Mouse (Mus musculus) stomach, adult 2 months (tissue): ENCODE data around the gene Ly6g6f. TPM values are rescaled to one million over a fixed set of nuclear protein-coding genes. Genes with fewer than 3 reads are reported as not detected.

Source experiments
- polyA plus RNA-seq: library from polyadenylated mRNA; depleted of rRNA; stranded (reverse); fragments of >200 nt; gene quantifications from 2 replicates; pipeline ENCODE4 v1.2.3, GENCODE M21; 2012; rRNA removed

Gene Ly6g6f
- 1.2 and 2.0 TPM in 2 replicates for polyA plus RNA-seq

DNA sequence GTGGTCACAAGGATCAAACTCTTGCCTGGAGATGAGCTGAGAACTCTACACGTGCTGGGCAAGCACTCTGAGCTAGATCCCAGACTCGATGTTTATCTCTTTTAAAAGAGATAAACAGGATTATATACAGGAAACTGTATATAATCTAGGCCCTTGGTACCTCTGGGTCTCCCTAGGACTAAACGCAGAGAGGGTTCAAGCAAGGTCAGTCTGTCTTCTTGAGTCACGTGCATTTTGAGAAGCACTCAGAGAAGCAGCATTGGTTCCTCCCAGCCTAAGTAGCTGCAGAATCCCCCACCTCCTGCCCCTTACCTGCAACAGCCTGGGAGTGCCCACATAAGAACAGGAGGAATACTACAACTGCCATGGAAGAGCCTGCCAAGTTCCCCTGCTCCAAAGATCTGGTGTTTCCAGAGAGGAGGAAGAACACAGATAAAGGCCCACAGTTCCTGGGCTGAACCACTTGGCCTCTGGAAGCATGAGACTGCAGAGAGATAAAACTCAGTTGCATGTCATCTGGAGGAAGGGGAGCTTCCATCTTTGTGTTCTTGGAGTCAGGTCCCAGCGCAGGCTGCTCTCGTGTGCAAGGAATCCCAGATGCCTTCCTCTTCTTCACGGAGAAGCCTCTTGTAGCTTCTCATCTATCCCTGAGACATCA lies at the start of gene Ly6g6f:
Gene Ly6g6f, minus strand, starts transcription at position 403 of the 658 bp plus-strand sequence.

DNA sequence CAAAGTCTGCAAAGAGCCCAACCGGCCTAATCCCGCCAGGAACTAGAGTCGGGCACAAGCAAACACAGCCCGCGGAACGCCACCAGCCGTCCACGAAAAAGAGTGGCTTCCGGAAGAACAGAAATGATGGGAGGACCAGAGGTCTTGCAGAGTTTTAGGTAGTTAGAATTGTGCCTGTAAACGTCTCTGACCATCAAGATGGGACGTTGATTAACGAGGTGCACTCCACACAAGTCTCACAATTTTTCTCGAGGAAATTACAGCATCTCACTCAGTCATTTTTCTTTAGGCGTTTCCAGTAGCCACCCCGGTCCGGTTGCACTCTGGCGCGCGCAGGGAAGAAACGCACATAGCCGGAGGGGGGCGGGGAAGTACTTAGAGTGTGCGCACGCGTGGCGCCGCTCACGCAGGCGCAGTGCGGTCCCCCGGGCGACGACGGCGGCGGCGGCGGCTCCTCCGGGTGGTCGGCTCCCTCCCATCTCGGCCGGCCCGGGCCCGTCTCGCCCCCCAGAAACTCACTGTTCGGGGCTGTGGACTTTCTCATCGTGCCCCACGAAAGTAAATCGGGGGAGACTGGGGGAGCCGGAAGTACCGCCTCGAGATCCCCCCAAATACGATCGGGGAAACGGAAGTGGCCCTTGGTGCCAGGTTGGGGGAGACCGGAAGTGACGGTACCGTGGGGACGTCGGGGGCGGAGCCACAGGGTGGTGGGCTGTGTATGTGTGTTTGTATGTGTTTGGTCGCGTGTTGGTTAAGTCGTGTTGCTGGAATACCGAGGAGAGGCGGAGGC lies 49.6 kb upstream of the Ly6g6f start, which contains the start of gene Bag6:
Gene Bag6, plus strand, starts transcription at position 378 of the 790 bp plus-strand sequence.

DNA sequence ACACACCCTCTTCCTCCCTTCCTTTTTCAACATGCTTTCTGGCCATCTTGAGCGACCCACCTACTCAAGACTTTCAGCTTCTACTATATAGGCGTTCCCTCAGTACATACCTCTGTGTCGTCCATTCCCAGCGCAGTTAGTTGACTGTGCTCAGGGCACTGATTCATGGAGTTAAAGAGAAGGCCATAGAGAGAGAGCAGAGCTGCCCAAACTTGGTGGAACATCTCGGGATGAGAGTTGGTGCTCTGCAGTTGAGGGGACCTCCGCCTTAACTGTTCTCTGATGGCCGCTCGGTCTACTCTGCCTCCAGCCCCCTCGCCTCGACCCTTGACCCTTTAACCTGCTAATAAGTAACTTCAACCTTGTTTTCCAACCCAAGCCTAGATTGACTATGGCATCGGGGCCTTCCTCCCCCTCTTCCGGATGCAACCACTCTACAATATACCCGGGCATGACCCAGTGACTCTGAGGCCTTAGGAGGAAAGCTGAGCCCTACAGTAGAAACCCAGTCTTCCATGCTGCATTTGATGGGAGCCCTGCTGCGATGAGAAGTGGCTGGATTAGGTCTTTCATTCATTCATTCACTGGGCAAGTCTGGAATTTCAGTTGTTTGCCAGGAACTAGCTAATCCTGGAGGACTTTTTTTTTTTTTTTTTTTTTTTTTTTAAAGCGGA lies 46.2 kb upstream of the Ly6g6f start, which contains the start of gene Apom:
Gene Apom, minus strand, starts transcription at position 551 of the 674 bp plus-strand sequence.

DNA sequence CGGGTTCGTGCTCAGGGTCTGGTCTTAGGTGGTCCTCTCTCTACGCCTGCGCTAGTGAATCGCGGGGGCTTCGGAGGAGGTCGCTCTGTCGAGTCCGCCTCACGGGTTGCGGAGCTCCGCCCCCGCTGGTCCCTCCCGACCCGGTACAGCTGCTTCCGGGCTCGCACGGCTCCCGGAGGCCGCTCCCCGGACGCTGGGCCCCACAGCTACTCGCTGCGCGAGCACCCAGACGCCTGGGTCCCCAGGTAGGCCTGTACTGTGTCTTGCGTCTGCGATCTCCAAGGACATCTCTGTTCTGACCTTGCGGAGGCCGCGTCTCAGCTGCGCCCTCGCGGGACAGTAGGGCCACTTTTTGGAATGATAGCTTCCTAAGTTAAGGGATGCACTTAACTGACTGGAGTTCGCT lies 40.8 kb upstream of the Ly6g6f start, which contains the start of gene D17H6S53E:
Gene D17H6S53E, plus strand, starts transcription at position 168 of the 406 bp plus-strand sequence.

DNA sequence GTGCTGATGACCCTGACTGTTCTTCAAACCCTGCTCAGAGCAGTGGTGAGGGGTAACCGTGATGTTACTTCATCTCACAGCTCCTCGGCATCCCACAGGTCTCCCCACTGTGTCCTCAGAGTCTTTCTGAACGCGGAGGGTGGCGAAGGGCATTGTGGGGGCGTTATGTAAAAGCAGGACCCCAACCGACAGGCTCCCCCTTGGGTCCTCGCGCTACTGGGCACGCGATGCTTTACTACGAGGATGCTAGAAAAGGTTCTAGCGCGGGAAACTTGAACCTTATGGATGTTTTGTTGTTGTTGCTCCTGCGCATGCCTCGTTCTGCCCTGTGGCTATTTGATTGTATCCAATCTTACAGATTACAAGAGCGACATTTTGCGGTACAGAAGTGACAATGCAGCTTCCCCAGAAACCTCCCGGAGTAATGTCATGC lies 36.5 kb upstream of the Ly6g6f start, which contains the start of gene Csnk2b:
Gene Csnk2b, minus strand, starts transcription at position 183 of the 433 bp plus-strand sequence.

DNA sequence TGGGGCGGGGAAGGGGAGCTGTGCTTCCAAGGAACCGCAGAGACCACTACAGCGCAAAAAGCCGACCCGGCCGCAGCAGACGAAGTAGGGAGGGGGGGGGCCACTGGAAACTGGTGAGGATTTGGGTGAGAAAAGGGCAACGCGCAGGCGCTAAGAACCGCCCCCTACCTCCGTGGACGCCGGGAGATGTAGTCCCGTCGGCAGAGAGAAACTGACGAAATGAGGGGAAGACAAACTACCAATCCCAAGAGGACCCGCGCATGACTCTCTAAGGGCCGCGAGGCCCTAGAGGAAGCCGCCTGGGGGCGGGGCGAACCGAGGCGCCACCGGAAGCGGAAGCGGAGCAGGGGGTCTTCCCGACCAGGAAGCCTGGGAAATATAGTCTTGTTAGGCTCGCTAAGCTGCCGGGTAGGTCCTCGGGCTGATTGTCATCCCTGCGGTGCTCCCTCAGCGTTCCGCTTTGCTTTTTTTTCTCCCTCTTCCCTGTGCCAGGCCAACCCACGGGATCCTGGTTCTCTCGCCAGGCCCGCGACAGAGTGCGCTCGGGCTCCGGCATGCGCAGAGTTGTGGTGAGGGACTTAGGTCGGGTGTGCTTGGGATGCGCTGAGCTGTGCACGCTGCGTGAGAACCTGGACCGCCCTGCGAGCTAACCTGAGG lies 35.9 kb upstream of the Ly6g6f start, which contains the start of gene Gpank1:
Gene Gpank1, plus strand, starts transcription at position 313 of the 657 bp plus-strand sequence.

DNA sequence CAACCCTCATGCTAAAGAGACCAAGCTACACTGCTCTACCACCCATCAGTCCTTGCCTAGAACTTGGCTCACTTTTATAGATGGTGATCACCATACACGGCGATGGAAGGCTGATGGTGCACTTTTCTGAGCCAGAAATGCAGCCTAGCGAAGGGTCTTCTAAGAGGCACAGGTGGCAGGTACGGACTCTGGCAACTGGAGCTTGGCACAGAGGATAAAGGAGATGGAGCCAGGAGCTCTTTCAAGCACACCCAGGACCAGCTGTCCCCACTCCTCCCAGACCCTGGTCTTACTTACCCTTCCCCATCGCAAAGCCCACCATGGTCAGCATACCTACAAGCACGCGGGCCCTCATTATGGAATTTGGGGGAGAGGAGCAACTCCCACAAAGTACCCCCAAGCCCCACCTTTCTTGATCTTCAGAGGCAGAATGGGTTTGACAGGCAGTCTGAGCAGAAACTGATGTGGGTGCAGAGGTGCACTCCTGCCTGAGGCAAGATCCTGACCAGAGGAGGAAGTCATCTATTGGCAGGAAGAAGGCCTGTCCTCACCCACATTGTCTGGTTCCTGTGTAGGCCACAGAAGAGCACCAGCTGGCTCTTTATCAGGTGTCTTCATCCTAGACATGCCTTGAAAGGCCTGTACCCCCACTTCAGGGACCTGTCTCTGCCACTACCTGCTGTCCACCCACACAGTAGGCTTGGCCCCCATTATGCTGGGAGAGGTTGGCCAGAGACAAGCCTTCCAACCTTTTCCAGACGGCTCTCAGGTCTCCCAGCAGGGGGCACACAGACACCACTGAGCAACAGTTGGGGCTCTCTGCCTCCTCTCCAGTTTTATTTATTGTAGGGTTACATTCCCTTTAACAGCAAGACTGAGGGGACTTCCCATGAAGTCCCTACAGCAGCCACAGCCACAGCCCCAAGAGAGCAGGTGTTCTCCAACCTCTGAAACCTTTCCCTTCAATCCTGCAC lies 29.9 kb upstream of the Ly6g6f start, which contains the start of gene Ly6g5b:
Gene Ly6g5b, minus strand, starts transcription at position 383 of the 974 bp plus-strand sequence.

DNA sequence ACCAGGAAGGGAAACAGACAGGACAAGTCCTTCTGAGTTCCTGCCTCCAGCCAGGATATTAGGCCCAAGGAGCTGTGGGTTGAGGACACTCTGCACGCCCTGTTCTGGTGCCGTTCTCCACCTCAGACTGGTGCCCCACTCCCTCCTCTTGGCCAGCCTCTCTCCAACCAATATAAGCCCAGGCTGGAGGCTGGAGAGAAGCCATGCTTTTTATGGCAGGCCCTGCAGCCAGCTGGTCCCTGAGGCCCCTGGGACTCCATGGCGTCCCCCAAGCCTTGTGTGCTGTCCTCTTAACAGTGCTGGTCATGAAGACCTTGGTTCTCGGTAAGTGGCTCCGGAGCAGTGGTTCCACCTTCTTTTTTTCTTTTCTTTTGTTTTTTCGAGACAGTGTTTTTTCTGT lies 22.7 kb upstream of the Ly6g6f start, which contains the start of gene Ly6g5c:
Gene Ly6g5c, plus strand, starts transcription at position 183 of the 400 bp plus-strand sequence.

DNA sequence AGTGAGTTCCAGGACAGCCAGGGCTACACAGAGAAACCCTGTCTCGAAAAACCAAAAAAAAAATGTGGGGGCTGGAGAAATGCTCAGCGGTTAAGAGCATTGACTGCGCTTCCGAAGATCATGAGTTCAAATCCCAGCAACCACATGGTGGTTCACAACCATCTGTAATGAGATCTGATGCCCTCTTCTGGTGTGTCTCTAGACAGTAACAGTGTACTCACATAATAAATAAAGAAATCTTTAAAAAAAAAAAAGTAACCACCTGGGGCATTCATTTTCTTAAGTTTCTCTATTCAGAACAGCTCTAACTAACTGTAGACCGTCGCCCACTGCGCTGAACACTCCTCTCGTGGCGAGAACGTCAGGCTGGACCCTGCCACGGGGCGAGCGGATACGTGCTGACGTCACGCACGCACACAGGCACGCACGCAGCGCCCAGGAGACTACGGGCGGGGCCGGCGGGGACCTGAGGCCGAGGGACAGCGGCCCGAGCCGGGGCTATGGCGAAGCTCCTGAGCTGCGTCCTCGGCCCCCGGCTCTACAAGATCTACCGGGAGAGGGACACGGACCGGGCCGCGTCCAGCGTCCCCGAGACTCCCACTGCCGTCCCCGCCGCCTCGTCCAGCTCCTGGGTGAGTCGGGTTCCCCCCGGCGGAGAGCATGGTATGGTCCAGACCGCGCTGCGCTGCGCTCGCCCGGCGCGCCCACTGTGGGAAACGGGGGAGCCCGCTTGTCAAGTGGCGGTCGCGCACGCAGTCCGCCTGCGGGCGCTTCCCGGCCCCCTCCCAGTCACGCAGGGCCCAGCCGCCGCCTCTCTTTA lies 3.6 kb upstream of the Ly6g6f start, which contains the start of gene Abhd16a:
Gene Abhd16a, plus strand, starts transcription at position 439 of the 820 bp plus-strand sequence.

DNA sequence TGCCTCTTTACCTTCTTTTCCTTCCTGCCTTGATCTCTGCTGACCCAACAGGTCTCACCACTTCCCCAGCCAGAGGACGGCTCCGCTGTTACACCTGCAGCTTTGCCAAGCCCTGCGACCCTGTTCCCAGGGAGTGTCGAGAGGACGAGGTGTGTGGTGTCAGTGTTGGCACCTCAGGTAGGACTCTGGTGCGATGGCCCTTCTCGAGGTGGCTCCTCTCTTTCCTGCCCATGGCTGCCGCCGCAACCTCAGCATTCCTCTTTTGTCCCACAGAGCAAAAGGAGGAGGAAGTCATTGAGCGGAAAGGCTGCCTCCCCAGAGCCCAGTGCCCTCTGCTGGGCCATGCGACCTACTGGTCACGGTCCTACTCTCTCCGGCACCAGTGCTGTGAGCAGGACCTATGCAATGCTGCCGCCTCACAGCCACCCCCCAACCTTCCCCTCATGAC lies 7.6 kb downstream of the Ly6g6f start, which contains the start of gene Ly6g6d:
Gene Ly6g6d, minus strand, starts transcription at position 280 of the 448 bp plus-strand sequence.

DNA sequence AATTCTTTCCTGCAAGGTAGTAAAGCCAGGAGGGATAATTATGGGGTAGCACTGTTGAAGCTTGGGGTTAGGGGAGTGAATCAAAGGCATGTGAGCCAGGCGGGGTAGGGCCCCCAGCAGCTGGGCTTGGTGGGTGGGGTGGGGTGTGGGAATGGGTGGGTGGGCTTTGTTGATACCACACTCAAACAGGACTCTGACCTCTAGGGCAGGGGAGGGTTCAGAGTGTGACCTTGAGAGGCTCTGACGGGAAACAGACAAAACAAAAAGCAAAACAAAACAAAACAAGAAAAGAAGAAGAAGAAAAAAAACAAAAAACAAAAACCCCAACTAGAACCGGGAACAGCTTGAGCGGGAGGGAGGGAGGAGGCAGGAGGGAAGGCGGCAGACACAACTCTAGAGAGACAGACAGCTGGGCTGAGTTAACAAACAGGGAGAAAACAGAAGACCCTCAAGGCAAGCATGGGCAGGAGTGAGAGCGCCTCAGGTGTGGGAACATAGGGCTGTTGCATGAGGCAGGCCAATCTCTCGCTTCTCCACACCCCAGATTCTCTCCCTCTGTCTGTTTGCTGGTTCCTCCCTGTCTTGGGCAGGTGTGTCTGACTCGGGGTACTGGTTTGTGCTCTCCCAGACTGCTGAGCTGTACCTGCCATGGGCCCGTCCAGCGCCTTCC lies 8.8 kb downstream of the Ly6g6f start, which contains the start of gene Ly6g6e:
Gene Ly6g6e, plus strand, starts transcription at position 396 of the 670 bp plus-strand sequence.

DNA sequence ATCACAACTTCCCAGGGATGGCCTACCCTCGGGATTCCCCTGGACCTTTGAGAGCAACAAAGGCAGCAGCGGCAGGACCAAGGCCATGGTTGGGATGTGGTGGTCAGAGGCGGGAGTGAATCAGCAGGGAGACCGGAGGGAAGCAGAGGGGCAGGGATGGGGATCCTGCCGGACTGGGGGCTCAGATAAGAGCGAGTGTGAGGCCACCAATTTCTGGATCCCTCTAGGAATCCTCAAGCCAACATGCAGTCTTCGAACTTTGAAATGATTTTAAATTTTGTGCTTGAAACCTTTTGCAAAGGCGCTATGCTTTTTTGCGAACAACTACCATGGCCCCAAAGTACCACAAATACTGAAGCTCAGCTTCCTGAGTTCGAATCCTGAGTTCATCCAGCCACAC lies 19.3 kb downstream of the Ly6g6f start, which contains the start of gene Mpig6b:
Gene Mpig6b, minus strand, starts transcription at position 101 of the 400 bp plus-strand sequence.

DNA sequence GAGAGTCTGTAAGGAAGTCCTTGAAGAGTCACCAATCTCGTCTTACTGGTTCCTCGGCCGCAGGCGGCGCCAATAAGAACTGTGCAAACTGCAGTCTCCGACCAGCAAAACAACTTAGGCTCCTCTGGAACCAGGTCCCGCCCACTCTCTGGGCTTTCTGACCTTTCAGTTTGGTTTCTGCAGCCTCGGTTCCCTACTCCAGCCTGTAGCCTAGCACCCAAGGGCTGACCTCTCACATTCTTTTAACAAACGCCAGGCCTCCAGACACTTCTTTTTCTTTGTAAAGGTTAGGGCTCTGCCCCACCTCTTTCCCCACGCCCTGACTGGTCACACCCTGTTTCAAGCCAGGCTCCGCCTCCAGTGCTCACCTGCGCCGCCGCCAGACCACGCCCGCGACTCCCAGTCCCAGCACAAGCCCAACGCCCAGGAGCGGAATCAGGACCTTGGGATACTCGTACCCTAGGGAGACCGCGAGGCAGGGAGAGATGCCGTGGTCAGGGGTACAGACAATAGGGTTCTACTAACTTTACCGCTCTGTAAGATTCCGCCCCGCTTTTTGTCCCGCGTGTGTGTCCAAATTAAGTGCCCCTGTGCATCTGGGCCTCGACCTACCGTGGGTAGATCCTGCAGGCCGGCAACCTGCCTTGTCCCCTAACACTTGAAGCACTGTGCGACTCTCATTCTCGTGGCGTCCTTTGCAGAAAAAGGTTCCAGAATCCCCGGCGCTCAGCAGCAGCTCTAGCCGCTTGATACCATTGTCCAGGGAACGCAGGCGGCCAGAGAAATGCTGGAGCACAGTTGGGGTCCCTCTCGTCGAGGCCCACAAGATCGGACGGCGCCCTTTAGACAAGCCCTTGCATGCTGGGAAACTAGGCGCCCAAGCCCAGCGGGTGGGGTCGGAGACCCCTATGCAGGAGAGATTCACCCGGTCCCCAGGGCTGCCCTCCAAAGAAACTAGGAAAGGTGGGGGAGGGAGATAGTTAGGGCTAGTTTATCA lies 20.2 kb downstream of the Ly6g6f start, which contains the start of gene Ly6g6c:
Gene Ly6g6c, plus strand, starts transcription at position 438 of the 997 bp plus-strand sequence.

DNA sequence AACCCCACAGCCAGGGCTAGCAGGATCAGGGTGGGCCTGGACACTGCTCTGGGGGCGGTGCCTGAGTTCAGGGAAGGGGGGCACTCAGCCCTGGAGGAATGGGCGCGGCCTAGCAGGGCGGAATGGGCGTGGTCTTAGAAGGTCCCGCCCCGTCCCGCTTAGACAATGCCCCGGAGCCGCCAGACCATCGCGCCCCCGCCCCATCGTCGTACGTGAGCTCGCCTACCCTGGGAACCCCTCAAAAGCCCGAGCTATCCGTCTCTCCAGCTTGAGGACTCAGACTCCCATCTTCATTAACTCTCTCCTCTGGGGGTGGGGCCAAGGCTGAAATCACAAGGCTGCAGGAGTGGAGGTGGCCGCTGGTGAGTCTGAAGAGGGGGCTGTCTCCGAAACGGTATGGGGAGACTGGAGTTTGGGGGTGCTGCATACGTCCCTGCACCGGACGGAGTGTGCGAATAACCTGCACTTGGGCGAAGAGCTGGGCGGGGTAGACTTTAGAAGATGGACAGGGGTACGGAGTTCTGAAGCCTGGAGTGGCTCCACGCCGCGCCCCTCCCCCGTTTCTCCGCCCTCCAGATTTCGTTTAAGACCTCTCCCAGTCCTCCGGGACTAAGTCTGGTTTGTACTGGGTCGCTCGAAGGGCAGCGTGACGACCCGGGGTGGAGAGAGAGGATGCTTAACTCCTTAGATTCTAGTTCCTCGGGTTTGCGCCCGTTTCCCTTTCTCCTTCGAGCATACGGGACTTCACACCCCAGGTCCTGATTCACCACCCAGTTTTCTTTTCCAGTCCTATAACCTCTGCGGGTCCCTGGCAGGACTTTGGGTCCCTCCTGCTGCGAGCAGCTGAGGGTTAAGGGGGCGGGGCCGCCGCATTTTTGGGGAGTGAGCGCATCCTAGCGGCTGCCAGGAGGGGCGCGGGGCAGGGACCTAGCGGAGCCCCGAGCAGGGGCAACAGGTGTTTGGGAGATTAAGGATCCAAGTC lies 26.2 kb downstream of the Ly6g6f start, which contains the start of gene Ddah2:
Gene Ddah2, plus strand, starts transcription at position 125 of the 982 bp plus-strand sequence.

DNA sequence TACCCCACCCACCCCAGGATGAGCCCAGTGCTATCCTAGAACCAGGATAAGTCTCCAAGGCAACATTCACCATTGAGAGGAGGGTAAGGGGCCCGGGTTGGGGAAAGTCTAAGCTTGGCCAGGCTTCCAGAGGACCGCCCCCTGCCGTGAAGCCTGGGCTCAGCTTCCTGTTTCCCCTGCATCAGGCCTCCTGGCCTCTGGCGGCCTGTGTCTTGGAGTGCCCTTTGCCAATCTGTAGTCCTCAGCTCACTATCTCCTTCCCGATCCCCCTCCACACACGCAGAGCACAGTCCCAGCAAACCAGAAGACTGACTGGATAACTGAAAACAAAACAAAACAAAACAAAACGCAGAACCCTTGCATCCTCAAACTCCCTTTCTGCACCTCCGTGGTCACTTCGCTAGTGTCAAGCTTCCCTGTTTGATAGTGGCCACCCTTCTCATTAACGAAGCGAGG lies 35.8 kb downstream of the Ly6g6f start, which contains the start of gene Clic1:
Gene Clic1, plus strand, starts transcription at position 406 of the 456 bp plus-strand sequence.

